Mouse (Mus musculus): ENCODE results near the gene Glyctk. TPM values are rescaled to one million over a fixed set of nuclear protein-coding genes. Genes with fewer than 3 reads are reported as not detected.

Gene Glyctk
- polyA plus RNA-seq (2012; rRNA removed) (13.0 and 15.5 TPM in 2 replicates), polyA plus RNA-seq (2014; fragmentation: Nextera tagmentation; extraction: Ambion mirVana) (11.6 and 13.4 TPM in 2 replicates)

- ATAC-seq (ENCODE audit: insufficient read depth) (peak; percentile 32), DNase-seq (ENCODE audit: low read depth in 3 of 3, low spot score in 3 of 3) (peak in 1 of 3 experiments; percentile 24)
- Histone ChIP-seq H3K36me3 (replicated peaks; ENCODE audit: control insufficient read depth, insufficient read depth, low read depth) (no peaks in the 10 kb centered on the region), H3K4me2 (ENCODE audit: low read depth) (peak within 1 kb of the TSS; percentile 21), H3K4me3 (ENCODE audit: insufficient read depth in 1 of 2, low read depth in 2 of 2, low read length in 2 of 2) (peak within 1 kb of the TSS; percentile 25 to 32), H3K27me3 (ENCODE audit: control insufficient read depth, insufficient read depth, low read length) (no peaks in the 10 kb centered on the region), H3K4me1 (replicated peaks; ENCODE audit: control insufficient read depth in 2 of 2, insufficient read depth in 2 of 2, low read length in 1 of 2) (peaks cover 5 to 14% of the 10 kb centered on the region in 2 experiments), H3K27ac (peak within 1 kb of the TSS; percentile 30), H3K9me3 (ENCODE audit: control insufficient read depth, low read length) (no peaks in the 10 kb centered on the region), H3K9ac (replicated peaks) (no peak within 1 kb of the TSS)
- 61% methylated on average over 6 of the region's 6 CpGs for WGBS (ENCODE audit: insufficient replicate concordance)
- no peak for TF ChIP-seq EP300 (IDR thresholded peaks at IDR 0.05; ENCODE audit: low read depth)
- TF ChIP-seq CTCF (IDR thresholded peaks at IDR 0.05; ENCODE audit: low read depth), result no peak
Observed at GRCm38 (mm10) chr9:106158037-106158491, at the start of gene Glyctk. Gene Glyctk, minus strand, starts transcription at chr9:106158138.

- Histone ChIP-seq H3K9me3 (ENCODE audit: control insufficient read depth, low read length) (no peaks in the 10 kb centered on the region), H3K36me3 (replicated peaks; ENCODE audit: control insufficient read depth, insufficient read depth, low read depth) (no peaks in the 10 kb centered on the region), H3K4me2 (ENCODE audit: low read depth) (no peak overlapping the region), H3K27me3 (ENCODE audit: control insufficient read depth, insufficient read depth, low read length) (no peaks in the 10 kb centered on the region), H3K4me3 (ENCODE audit: insufficient read depth in 1 of 2, low read depth in 2 of 2, low read length in 2 of 2) (no peak overlapping the region), H3K27ac (no peak overlapping the region), H3K9ac (replicated peaks) (no peak overlapping the region), H3K4me1 (replicated peaks; ENCODE audit: control insufficient read depth in 2 of 2, insufficient read depth in 2 of 2, low read length in 1 of 2) (peaks cover 0 to 14% of the 10 kb centered on the region in 2 experiments; a peak in 3 of 4 replicates)
- no peak for TF ChIP-seq EP300 (IDR thresholded peaks at IDR 0.05; ENCODE audit: low read depth)
- no peak for TF ChIP-seq CTCF (IDR thresholded peaks at IDR 0.05; ENCODE audit: low read depth)
- DNase-seq (ENCODE audit: low read depth in 3 of 3, low spot score in 3 of 3), result no peak
- 64% methylated on average over 2 of the region's 2 CpGs for WGBS (ENCODE audit: insufficient replicate concordance)
- no peak for ATAC-seq (ENCODE audit: insufficient read depth)
Observed at GRCm38 (mm10) chr9:106206515-106206914, 48.6 kb upstream of the Glyctk start.

- no peak for ATAC-seq (ENCODE audit: insufficient read depth)
- 63% methylated on average over 7 of the region's 7 CpGs for WGBS (ENCODE audit: insufficient replicate concordance)
Observed at GRCm38 (mm10) chr9:106205713-106206290, 47.9 kb upstream of the Glyctk start.

GRCm38 (mm10) chr9:106203990-106204851, 46.3 kb upstream of the Glyctk start:
- Histone ChIP-seq H3K4me2 (ENCODE audit: low read depth) (peak overlapping the region; percentile 81), H3K9me3 (ENCODE audit: control insufficient read depth, low read length) (no peaks in the 10 kb centered on the region), H3K36me3 (replicated peaks; ENCODE audit: control insufficient read depth, insufficient read depth, low read depth) (no peaks in the 10 kb centered on the region), H3K9ac (replicated peaks) (no peak overlapping the region), H3K4me3 (ENCODE audit: insufficient read depth in 1 of 2, low read depth in 2 of 2, low read length in 2 of 2) (peak overlapping the region; percentile 26 to 50; a peak in 3 of 4 replicates), H3K4me1 (replicated peaks; ENCODE audit: control insufficient read depth in 2 of 2, insufficient read depth in 2 of 2, low read length in 1 of 2) (peaks cover 0 to 22% of the 10 kb centered on the region in 2 experiments; a peak in 3 of 4 replicates), H3K27ac (no peak overlapping the region), H3K27me3 (ENCODE audit: control insufficient read depth, insufficient read depth, low read length) (no peaks in the 10 kb centered on the region)
- DNase-seq (ENCODE audit: low read depth in 3 of 3, low spot score in 3 of 3) (no peak), ATAC-seq (ENCODE audit: insufficient read depth) (no peak)
- WGBS (ENCODE audit: insufficient replicate concordance), result 26% methylated on average over 7 of the region's 7 CpGs
- no peak for TF ChIP-seq EP300 (IDR thresholded peaks at IDR 0.05; ENCODE audit: low read depth)
- TF ChIP-seq CTCF (IDR thresholded peaks at IDR 0.05; ENCODE audit: low read depth), result no peak

More at GRCm38 (mm10) chr9:106205713-106206290, 47.9 kb upstream of the Glyctk start:
- H3K4me2 ChIP-seq (ENCODE audit: low read depth), result no peak overlapping the region
- no peak for TF ChIP-seq CTCF (IDR thresholded peaks at IDR 0.05; ENCODE audit: low read depth)
- no peak for TF ChIP-seq EP300 (IDR thresholded peaks at IDR 0.05; ENCODE audit: low read depth)
- no peak for DNase-seq (ENCODE audit: low read depth in 3 of 3, low spot score in 3 of 3)
- H3K4me1 ChIP-seq (replicated peaks; ENCODE audit: control insufficient read depth in 2 of 2, insufficient read depth in 2 of 2, low read length in 1 of 2), result peaks cover 0 to 14% of the 10 kb centered on the region in 2 experiments; a peak in 3 of 4 replicates
- no peaks in the 10 kb centered on the region for H3K27me3 ChIP-seq (ENCODE audit: control insufficient read depth, insufficient read depth, low read length)
- no peaks in the 10 kb centered on the region for H3K36me3 ChIP-seq (replicated peaks; ENCODE audit: control insufficient read depth, insufficient read depth, low read depth)
- H3K9me3 ChIP-seq (ENCODE audit: control insufficient read depth, low read length), result no peaks in the 10 kb centered on the region
- no peak overlapping the region for H3K27ac ChIP-seq
- no peak overlapping the region for H3K9ac ChIP-seq (replicated peaks)
- H3K4me3 ChIP-seq (ENCODE audit: insufficient read depth in 1 of 2, low read depth in 2 of 2, low read length in 2 of 2), result no peak overlapping the region
